Mouse (Mus musculus): ENCODE measurements around the gene Fam187b.
"Not testable (repeated sequence)": the region's sequence is repeated elsewhere in the genome, so short reads cannot be mapped to it uniquely, and the experiment has no call there.

Fam187b gene

GRCm38 (mm10) chr7:30973501-30974289, at the start of gene Fam187b:
TSS of gene Fam187b (plus strand) at chr7:30973790.
- peak; percentile 83 to 85 for DNase-seq

- DNase-seq: no peak
These were observed 49.5 kb upstream of the Fam187b start for GRCm38 (mm10) chr7:30924071-30924470.

GRCm38 (mm10) chr7:30924581-30924980, 49.0 kb upstream of the Fam187b start, which contains the start of gene Hamp2:
TSS of gene Hamp2 (minus strand) at chr7:30924681.
- not testable (repeated sequence) for DNase-seq

- not testable (repeated sequence) for DNase-seq
These were observed 38.0 kb upstream of the Fam187b start for GRCm38 (mm10) chr7:30935422-30936099.

GRCm38 (mm10) chr7:30940070-30940469, 33.5 kb upstream of the Fam187b start:
- not testable (repeated sequence) for DNase-seq

GRCm38 (mm10) chr7:30942365-30942764, 31.2 kb upstream of the Fam187b start:
- DNase-seq: not testable (repeated sequence)

GRCm38 (mm10) chr7:30943909-30944635, 29.5 kb upstream of the Fam187b start, which contains the start of gene Hamp:
TSS of gene Hamp (minus strand) at chr7:30944032.
- no peak for DNase-seq

- DNase-seq: not testable (repeated sequence)
These were observed 28.9 kb upstream of the Fam187b start for GRCm38 (mm10) chr7:30944706-30945105.

GRCm38 (mm10) chr7:30945466-30945865, 28.1 kb upstream of the Fam187b start:
- DNase-seq: not testable (repeated sequence)

GRCm38 (mm10) chr7:30945876-30946275, 27.7 kb upstream of the Fam187b start:
- DNase-seq: no peak

GRCm38 (mm10) chr7:30949902-30950301, 23.7 kb upstream of the Fam187b start:
- not testable (repeated sequence) for DNase-seq

- DNase-seq: no peak
These were observed 20.9 kb upstream of the Fam187b start for GRCm38 (mm10) chr7:30952441-30953265.

GRCm38 (mm10) chr7:30953459-30953858, 20.1 kb upstream of the Fam187b start:
- DNase-seq: no peak

GRCm38 (mm10) chr7:30954036-30954435, 19.6 kb upstream of the Fam187b start:
- DNase-seq: no peak

- no peak for DNase-seq
These were observed 18.5 kb upstream of the Fam187b start for GRCm38 (mm10) chr7:30954971-30955520.

GRCm38 (mm10) chr7:30955584-30956356, 17.8 kb upstream of the Fam187b start:
- peak; percentile 91 to 95 for DNase-seq

GRCm38 (mm10) chr7:30956357-30956751, 17.2 kb upstream of the Fam187b start:
- DNase-seq: peak in 1 of 2 experiments; percentile 52

- DNase-seq: peak; percentile 75 to 84
These were observed 16.7 kb upstream of the Fam187b start, which contains the start of gene Usf2 for GRCm38 (mm10) chr7:30956756-30957366. TSS of gene Usf2 (minus strand) at chr7:30956803.

GRCm38 (mm10) chr7:30957367-30957783, 16.2 kb upstream of the Fam187b start:
- DNase-seq: peak; percentile 90 to 92

- peak in 1 of 2 experiments; percentile 22 for DNase-seq
These were observed 15.3 kb upstream of the Fam187b start for GRCm38 (mm10) chr7:30958109-30958865.

Data from cerebellum, postnatal 36 days (tissue).